Mouse (Mus musculus) retina, embryonic 14.5 days (tissue): ENCODE results near the gene Fkbp5.
A peak's percentile ranks its signal among the peaks of the same experiment; 100 is the strongest.

Experiments used
- DNase-seq: peaks from one replicate; pipeline ENCODE4 v3.0.0-alpha.2; 2015; ENCODE audit warnings: low spot score

The Fkbp5 gene

DNA sequence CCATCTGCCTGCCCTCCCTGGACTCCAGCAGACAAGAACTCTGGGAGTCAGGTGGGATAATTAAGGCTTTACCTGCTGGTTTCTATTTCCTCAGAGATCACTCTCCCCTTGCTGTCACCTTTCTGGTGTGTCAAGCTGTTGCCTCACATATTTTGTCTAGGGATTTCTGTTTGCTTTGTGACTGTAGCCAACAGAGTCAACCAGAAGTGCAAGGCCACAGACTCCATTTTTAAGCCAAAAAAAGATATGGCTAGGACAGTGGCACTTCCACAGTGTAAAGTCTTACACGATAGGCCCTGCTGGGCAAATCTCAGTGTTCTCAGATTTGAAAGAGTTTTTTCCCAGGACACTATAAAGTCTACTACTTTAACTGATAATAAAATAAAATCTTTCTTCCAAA lies 56.9 kb downstream of the Fkbp5 start:
- no peak for DNase-seq

DNA sequence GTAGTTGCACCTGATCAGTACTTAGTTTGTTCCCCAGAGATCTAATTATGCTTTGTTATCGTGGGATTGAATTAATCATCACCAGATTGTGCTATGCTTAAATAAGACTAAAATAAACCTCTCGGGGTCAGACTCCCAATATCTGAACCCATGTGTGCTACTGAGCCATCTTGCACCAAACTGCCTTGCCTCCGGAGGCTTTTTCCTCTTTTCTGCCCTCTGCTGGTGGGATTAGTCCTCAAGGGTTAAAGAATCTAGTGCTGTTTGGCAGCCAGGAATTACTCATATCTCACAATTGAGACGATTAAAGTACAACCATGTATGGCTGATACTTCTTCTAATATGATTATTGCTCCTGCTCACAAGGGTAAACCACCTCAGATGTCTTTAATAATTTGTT lies 62.2 kb downstream of the Fkbp5 start:
- peak; percentile 50 for DNase-seq

GRCm38 (mm10) chr17:28452889-28453288 lies 64.4 kb downstream of the Fkbp5 start:
- no peak for DNase-seq

DNA sequence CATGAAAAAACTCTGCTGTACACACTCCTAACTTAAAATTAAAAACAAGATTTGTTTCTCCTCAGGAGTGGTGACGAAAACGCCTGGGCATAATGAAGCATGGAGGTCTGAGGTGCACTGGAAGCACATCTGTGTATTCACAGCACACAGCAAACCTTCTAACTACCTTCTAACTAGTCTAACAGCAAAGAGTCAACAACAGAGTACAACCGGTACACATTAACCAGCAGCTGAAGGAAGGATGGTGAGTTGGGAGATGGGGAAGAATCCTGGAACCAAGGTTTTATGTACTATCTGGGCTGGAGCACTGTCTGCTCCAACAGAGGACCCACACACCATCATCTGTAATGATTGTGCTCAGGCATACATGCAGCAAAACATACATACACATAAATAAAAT lies 65.4 kb downstream of the Fkbp5 start:
- DNase-seq = no peak

- no peak for DNase-seq
Observed at GRCm38 (mm10) chr17:28451487-28451886, 65.8 kb downstream of the Fkbp5 start.

GRCm38 (mm10) chr17:28448225-28448624 lies 69.1 kb downstream of the Fkbp5 start:
- no peak for DNase-seq

DNA sequence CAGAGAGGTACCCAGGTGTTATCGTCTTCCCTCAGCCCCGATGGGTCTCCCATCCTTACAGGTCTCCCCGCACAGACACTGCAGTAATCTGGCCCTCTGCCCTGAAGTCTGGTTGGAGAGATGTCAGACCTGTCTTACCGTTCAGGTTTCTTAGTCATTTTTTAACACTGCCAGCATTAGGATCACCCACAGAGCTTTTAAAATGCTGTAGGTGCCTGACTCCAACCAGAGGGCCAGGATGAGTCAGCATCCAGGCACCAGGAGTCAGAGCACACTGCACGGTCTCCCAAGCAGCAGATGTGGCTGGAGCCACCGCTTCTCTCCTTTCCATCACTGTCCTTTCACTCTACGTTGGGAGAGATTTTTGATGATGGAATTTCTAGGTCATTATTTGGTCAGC lies 69.5 kb downstream of the Fkbp5 start:
- DNase-seq = no peak

GRCm38 (mm10) chr17:28446820-28447168 lies 70.5 kb downstream of the Fkbp5 start:
- DNase-seq = no peak

DNA sequence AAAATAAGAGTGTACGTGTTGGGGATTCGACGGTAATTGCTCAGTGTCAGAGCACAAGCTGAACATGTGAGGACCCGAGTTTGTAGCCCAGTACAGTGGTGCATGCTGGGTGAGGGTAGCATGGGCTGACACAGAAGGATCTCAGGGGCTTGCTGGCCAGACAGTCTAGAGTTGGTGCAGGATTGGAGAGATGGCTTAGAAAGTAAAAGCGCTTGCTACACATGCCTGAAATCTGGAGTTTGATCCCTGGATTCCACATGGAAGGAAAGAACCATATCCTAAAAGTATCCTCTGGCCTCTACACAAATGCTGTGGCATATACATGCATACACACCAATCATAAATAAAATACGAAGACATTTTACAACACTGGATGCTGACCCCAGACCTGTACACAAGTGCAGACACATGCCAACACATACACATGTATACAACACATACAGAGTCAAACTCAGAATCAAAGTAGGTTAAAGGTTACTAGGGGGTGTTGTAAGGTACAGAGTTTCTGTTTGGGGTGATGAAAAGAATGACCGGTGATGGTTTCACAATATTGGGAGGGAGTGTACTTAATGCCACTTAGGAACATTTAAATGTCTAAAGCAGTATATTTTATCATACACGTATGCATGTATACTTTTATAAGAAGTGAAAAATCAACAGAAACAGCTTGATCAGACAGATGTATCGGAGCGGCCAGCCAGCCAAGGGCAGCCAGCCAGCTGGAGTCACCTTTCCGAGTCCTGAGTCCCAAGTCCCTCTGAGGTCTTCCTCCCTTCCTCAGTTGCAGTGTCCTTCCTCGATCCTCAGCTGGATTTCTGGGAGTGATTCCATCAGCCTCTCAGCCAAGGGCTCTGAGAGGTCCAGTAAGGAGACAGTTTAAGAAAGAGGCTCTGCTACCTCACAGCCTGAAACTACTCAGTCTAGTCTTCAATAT lies 71.2 kb downstream of the Fkbp5 start:
- DNase-seq = no peak

DNA sequence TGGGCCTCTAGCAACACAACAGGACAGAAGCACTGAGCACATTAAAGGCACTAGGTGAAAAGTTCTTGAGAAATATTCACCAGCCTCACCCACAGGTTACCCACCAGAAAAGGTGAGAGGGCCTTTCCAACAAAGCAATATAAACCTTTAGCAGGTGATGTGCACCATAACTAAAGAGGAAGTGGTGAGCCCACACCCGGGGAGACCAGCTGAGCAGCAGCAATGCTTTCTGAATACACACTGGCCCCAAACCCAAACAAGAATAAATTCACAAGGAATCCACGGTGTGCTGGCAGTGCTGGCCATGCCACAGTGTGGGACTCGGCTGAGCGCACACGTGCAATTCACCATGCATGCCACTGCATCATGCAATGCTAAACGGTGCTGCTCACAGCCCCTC lies 74.7 kb downstream of the Fkbp5 start:
- no peak for DNase-seq

GRCm38 (mm10) chr17:28438342-28439115 lies 78.8 kb downstream of the Fkbp5 start:
- no peak for DNase-seq

- no peak for DNase-seq
Observed at GRCm38 (mm10) chr17:28437938-28438337, 79.4 kb downstream of the Fkbp5 start.

DNA sequence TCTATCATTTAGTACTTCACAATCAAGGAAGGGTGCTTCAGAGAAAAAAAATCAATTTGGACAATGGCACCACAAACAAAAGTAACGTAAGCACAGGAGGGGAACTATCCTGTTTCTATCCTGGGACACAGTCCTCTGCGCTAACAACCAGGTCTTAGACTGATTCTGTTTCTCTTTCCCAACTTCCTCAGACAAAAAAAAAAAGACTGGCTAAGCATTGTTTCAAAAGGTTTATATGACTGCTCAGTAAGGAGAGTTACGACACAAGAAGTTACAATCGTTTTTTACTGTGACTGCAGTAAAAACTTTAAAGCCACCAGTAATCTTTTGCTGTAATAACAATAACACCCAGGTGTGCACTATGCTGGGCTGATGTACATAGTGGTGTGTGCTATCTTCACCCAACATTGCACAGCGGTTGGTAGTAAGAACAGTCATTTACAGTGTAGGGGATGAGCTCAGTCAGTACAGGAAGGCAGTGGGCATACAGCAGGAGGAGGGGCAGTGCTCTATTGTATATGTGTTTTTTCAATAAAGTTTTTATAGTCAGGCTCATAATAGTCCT lies 82.3 kb downstream of the Fkbp5 start:
- DNase-seq = no peak

- no peak for DNase-seq
Observed at GRCm38 (mm10) chr17:28433029-28433428, 84.3 kb downstream of the Fkbp5 start.

- no peak for DNase-seq
Observed at GRCm38 (mm10) chr17:28431931-28432335, 85.4 kb downstream of the Fkbp5 start.

DNA sequence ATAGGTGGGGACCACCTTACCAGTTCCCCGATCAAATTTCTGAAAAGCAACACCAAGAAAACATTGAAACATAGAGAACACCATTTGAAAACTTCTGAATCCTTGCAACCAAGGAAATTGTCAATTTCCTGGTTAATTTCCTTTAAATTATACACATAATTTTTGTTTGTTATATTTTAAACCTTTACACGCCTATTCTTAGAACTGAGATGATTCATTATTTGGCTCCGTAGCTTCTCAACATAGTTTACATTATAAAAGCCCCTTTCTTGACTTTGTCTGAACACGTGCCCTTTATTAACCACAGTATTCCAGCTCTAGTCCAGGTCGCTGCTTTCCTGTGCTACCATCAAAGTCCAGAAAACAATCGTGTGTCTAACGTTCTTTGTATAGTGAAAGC lies 86.3 kb downstream of the Fkbp5 start:
- DNase-seq = no peak

GRCm38 (mm10) chr17:28428474-28429258 lies 88.7 kb downstream of the Fkbp5 start:
- DNase-seq = no peak

GRCm38 (mm10) chr17:28427666-28428065 lies 89.7 kb downstream of the Fkbp5 start:
- no peak for DNase-seq

DNA sequence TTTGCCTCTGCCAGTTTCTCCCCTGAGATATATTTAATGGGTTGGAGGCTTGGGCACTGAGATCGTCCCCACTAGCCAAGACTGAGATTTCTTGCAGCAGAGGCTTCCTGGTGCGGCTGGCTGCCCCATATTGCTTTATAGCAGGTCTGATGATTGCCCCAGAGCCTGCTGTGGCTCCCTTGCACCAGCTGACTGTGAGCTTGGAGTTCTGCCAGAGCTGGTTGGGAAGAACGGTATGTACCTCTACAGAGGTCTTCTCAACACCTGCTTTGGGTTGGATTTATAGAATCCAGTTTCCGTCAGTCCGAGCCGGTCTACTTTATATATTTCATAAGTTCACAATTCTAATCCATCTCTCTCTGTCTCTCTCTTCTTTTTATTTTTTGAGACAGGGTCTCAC lies 93.0 kb downstream of the Fkbp5 start:
- DNase-seq = no peak

GRCm38 (mm10) chr17:28421071-28421470 lies 96.3 kb downstream of the Fkbp5 start:
- DNase-seq = no peak

DNA sequence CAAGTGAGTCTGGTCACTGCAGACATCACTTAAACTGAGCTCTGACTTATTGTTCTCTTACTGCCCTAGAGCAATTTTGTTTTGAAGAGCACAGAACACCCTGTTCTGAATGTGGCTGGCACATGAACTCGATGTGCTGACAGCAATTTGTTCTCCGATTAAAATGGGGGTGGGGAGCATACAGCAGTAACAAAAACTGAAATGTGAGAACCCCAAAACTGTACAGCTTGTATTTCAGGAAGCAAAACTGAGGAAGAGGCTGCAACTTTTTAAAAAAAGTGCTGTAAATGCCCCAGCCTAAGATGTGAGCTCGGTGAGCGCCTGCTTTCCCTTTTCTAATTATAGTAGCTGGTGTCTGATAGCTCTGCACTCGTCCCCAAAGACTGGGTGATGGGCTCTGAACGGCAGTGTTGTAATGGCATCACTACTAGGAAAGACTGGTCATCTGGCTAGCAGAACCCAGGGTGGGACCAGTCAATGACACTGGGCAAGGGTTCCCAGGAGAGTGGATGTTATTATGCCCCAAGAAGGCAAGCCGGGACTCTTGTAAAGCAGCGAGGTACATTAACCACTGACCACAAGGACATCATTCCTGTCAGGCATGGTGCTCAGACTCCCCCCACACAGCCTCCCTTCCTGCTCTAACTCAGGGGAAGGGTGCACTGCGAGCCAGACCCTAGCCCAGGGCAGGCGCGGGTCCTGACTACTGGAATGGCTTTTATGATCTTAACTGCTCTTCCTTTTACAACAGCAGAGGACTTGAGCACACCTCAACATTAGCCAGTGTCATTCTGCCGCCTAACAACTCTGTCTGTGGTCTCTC lies 96.9 kb downstream of the Fkbp5 start:
- no peak for DNase-seq
